Mouse (Mus musculus): ENCODE results near the gene Zfp804a. TPM values are rescaled to one million over a fixed set of nuclear protein-coding genes. Genes with fewer than 3 reads are reported as not detected.

Gene Zfp804a
- polyA plus RNA-seq (2014; fragmentation: Nextera tagmentation; extraction: Ambion mirVana) = 4.4 and 5.2 TPM in 2 replicates

- under 1% methylated on average over 76 of the region's 82 CpGs for WGBS
- Histone ChIP-seq H3K4me2 (ENCODE audit: low read length) (peak within 1 kb of the TSS; percentile 96), H3K9me3 (ENCODE audit: control insufficient read depth, low read length) (no peaks in the 10 kb centered on the region), H3K4me1 (replicated peaks; ENCODE audit: control insufficient read depth, insufficient read depth, low read length) (no peaks in the 10 kb centered on the region), H3K36me3 (ENCODE audit: control insufficient read depth, insufficient read depth, low read length) (no peaks in the 10 kb centered on the region), H3K27me3 (replicated peaks; ENCODE audit: control insufficient read depth, insufficient read depth, low read length) (peaks cover 45% of the 10 kb centered on the region), H3K27ac (ENCODE audit: low read depth) (no peak within 1 kb of the TSS), H3K4me3 (ENCODE audit: low read depth, low read length) (peak within 1 kb of the TSS; percentile 44), H3K9ac (ENCODE audit: low read length) (0 out of 2 replicates have a peak within 1 kb of the TSS, but pooled peaks have one; percentile 29)
- DNase-seq (ENCODE audit: low spot score) (no peak), ATAC-seq (replicated peaks; ENCODE audit: low FRiP score, low TSS enrichment, low read depth) (peak; percentile 78)
Observed at GRCm38 (mm10) chr2:82053185-82053891, at the start of gene Zfp804a. TSS of gene Zfp804a (plus strand) at chr2:82053222.

- Histone ChIP-seq H3K9ac (ENCODE audit: low read length) (no peak overlapping the region), H3K9me3 (ENCODE audit: control insufficient read depth, low read length) (no peaks in the 10 kb centered on the region), H3K27ac (ENCODE audit: low read depth) (no peak overlapping the region), H3K36me3 (ENCODE audit: control insufficient read depth, insufficient read depth, low read length) (no peaks in the 10 kb centered on the region), H3K4me3 (ENCODE audit: low read depth, low read length) (no peak overlapping the region), H3K4me2 (ENCODE audit: low read length) (no peak overlapping the region), H3K4me1 (replicated peaks; ENCODE audit: control insufficient read depth, insufficient read depth, low read length) (no peaks in the 10 kb centered on the region), H3K27me3 (replicated peaks; ENCODE audit: control insufficient read depth, insufficient read depth, low read length) (peaks cover 45% of the 10 kb centered on the region)
- ATAC-seq (replicated peaks; ENCODE audit: low FRiP score, low TSS enrichment, low read depth) (no peak), DNase-seq (ENCODE audit: low spot score) (no peak)
- WGBS = 78% methylated on average over 4 of the region's 4 CpGs
Observed at GRCm38 (mm10) chr2:82051635-82052034, 1.4 kb upstream of the Zfp804a start.

GRCm38 (mm10) chr2:82052338-82053184 is 461 bp upstream of the Zfp804a start:
- WGBS = 3% methylated on average over 34 of the region's 34 CpGs
- H3K9ac ChIP-seq (ENCODE audit: low read length) = 0 out of 2 replicates have a peak overlapping the region, but pooled peaks have one; percentile 29

GRCm38 (mm10) chr2:82054446-82054845 is 1.4 kb downstream of the Zfp804a start:
- H3K4me1 ChIP-seq (replicated peaks; ENCODE audit: control insufficient read depth, insufficient read depth, low read length) = no peaks in the 10 kb centered on the region
- ATAC-seq (replicated peaks; ENCODE audit: low FRiP score, low TSS enrichment, low read depth) (no peak), DNase-seq (ENCODE audit: low spot score) (no peak)
- H3K4me3 ChIP-seq (ENCODE audit: low read depth, low read length) = peak overlapping the region; percentile 44; the same call in 1 of the 2 replicates
- H3K4me2 ChIP-seq (ENCODE audit: low read length) = peak overlapping the region; percentile 96
- H3K9me3 ChIP-seq (ENCODE audit: control insufficient read depth, low read length) = no peaks in the 10 kb centered on the region
- H3K9ac ChIP-seq (ENCODE audit: low read length) = no peak overlapping the region
- H3K27ac ChIP-seq (ENCODE audit: low read depth) = no peak overlapping the region
- H3K36me3 ChIP-seq (ENCODE audit: control insufficient read depth, insufficient read depth, low read length) = no peaks in the 10 kb centered on the region
- WGBS = 64% methylated on average over 4 of the region's 4 CpGs
- peaks cover 45% of the 10 kb centered on the region for H3K27me3 ChIP-seq (replicated peaks; ENCODE audit: control insufficient read depth, insufficient read depth, low read length)

More at GRCm38 (mm10) chr2:82052338-82053184, 461 bp upstream of the Zfp804a start:
- ATAC-seq (replicated peaks; ENCODE audit: low FRiP score, low TSS enrichment, low read depth) (0 out of 2 replicates have a peak, but pooled peaks have one; percentile 45), DNase-seq (ENCODE audit: low spot score) (peak; percentile 73)
- no peaks in the 10 kb centered on the region for H3K36me3 ChIP-seq (ENCODE audit: control insufficient read depth, insufficient read depth, low read length)
- peak overlapping the region; percentile 44 for H3K4me3 ChIP-seq (ENCODE audit: low read depth, low read length)
- H3K27me3 ChIP-seq (replicated peaks; ENCODE audit: control insufficient read depth, insufficient read depth, low read length) = peaks cover 45% of the 10 kb centered on the region
- no peaks in the 10 kb centered on the region for H3K9me3 ChIP-seq (ENCODE audit: control insufficient read depth, low read length)
- H3K4me2 ChIP-seq (ENCODE audit: low read length) = peak overlapping the region; percentile 96
- no peaks in the 10 kb centered on the region for H3K4me1 ChIP-seq (replicated peaks; ENCODE audit: control insufficient read depth, insufficient read depth, low read length)
- no peak overlapping the region for H3K27ac ChIP-seq (ENCODE audit: low read depth)

GRCm38 (mm10) chr2:82064671-82065070 is 11.6 kb downstream of the Zfp804a start:
- no peak overlapping the region for H3K9ac ChIP-seq (ENCODE audit: low read length)
- H3K36me3 ChIP-seq (ENCODE audit: control insufficient read depth, insufficient read depth, low read length) = no peaks in the 10 kb centered on the region
- no peaks in the 10 kb centered on the region for H3K4me1 ChIP-seq (replicated peaks; ENCODE audit: control insufficient read depth, insufficient read depth, low read length)
- WGBS = 36% methylated on average over 5 of the region's 5 CpGs
- H3K9me3 ChIP-seq (ENCODE audit: control insufficient read depth, low read length) = no peaks in the 10 kb centered on the region
- no peak overlapping the region for H3K4me2 ChIP-seq (ENCODE audit: low read length)
- H3K4me3 ChIP-seq (ENCODE audit: low read depth, low read length) = no peak overlapping the region
- ATAC-seq (replicated peaks; ENCODE audit: low FRiP score, low TSS enrichment, low read depth) = no peak
- H3K27ac ChIP-seq (ENCODE audit: low read depth) = no peak overlapping the region
- DNase-seq (ENCODE audit: low spot score) = no peak
- H3K27me3 ChIP-seq (replicated peaks; ENCODE audit: control insufficient read depth, insufficient read depth, low read length) = no peaks in the 10 kb centered on the region

GRCm38 (mm10) chr2:82067912-82068311 is 14.9 kb downstream of the Zfp804a start:
- Histone ChIP-seq H3K9ac (ENCODE audit: low read length) (no peak overlapping the region), H3K36me3 (ENCODE audit: control insufficient read depth, insufficient read depth, low read length) (no peaks in the 10 kb centered on the region), H3K4me2 (ENCODE audit: low read length) (no peak overlapping the region), H3K4me3 (ENCODE audit: low read depth, low read length) (no peak overlapping the region), H3K9me3 (ENCODE audit: control insufficient read depth, low read length) (no peaks in the 10 kb centered on the region), H3K4me1 (replicated peaks; ENCODE audit: control insufficient read depth, insufficient read depth, low read length) (no peaks in the 10 kb centered on the region), H3K27ac (ENCODE audit: low read depth) (no peak overlapping the region), H3K27me3 (replicated peaks; ENCODE audit: control insufficient read depth, insufficient read depth, low read length) (no peaks in the 10 kb centered on the region)
- 91% methylated on average over 1 of the region's 1 CpGs for WGBS
- ATAC-seq (replicated peaks; ENCODE audit: low FRiP score, low TSS enrichment, low read depth) (no peak), DNase-seq (ENCODE audit: low spot score) (no peak)

- Histone ChIP-seq H3K27me3 (replicated peaks; ENCODE audit: control insufficient read depth, insufficient read depth, low read length) (no peaks in the 10 kb centered on the region), H3K4me1 (replicated peaks; ENCODE audit: control insufficient read depth, insufficient read depth, low read length) (no peaks in the 10 kb centered on the region), H3K9ac (ENCODE audit: low read length) (no peak overlapping the region), H3K9me3 (ENCODE audit: control insufficient read depth, low read length) (no peaks in the 10 kb centered on the region), H3K36me3 (ENCODE audit: control insufficient read depth, insufficient read depth, low read length) (no peaks in the 10 kb centered on the region), H3K4me2 (ENCODE audit: low read length) (no peak overlapping the region), H3K4me3 (ENCODE audit: low read depth, low read length) (no peak overlapping the region), H3K27ac (ENCODE audit: low read depth) (no peak overlapping the region)
- no peak for DNase-seq (ENCODE audit: low spot score)
- no peak for ATAC-seq (replicated peaks; ENCODE audit: low FRiP score, low TSS enrichment, low read depth)
- 74% methylated on average over 1 of the region's 1 CpGs for WGBS
Observed at GRCm38 (mm10) chr2:82069172-82069571, 16.1 kb downstream of the Zfp804a start.

GRCm38 (mm10) chr2:82076883-82077282 is 23.9 kb downstream of the Zfp804a start:
- Histone ChIP-seq H3K4me2 (ENCODE audit: low read length) (no peak overlapping the region), H3K4me1 (replicated peaks; ENCODE audit: control insufficient read depth, insufficient read depth, low read length) (no peaks in the 10 kb centered on the region), H3K27me3 (replicated peaks; ENCODE audit: control insufficient read depth, insufficient read depth, low read length) (no peaks in the 10 kb centered on the region), H3K36me3 (ENCODE audit: control insufficient read depth, insufficient read depth, low read length) (no peaks in the 10 kb centered on the region), H3K9ac (ENCODE audit: low read length) (no peak overlapping the region), H3K9me3 (ENCODE audit: control insufficient read depth, low read length) (no peaks in the 10 kb centered on the region), H3K27ac (ENCODE audit: low read depth) (no peak overlapping the region), H3K4me3 (ENCODE audit: low read depth, low read length) (no peak overlapping the region)
- no peak for DNase-seq (ENCODE audit: low spot score)
- 81% methylated on average over 3 of the region's 3 CpGs for WGBS
- ATAC-seq (replicated peaks; ENCODE audit: low FRiP score, low TSS enrichment, low read depth) = no peak

Data from intestine, embryonic 14.5 days (tissue).